Mouse (Mus musculus) left cerebral cortex, adult 8-10 months (tissue): ENCODE data around the gene Fam76b. TPM values are rescaled to one million over a fixed set of nuclear protein-coding genes. Genes with fewer than 3 reads are reported as not detected.

Source experiments
- DNase-seq, 2 experiments: peaks; one replicate each; pipeline ENCODE4 v3.0.0; 2022; ENCODE audit warnings: low spot score in 2 of 2
- total RNA-seq, 4 experiments: library from RNA; stranded (reverse); gene quantifications; 2 replicates each; pipeline ENCODE4 v1.2.4; 2022

The Fam76b gene
- total RNA-seq, 4 experiments from 2014 or later, result 16.1 to 22.5 (median 21.2) TPM

- no peak for DNase-seq
Measured at GRCm38 (mm10) chr9:13867646-13868045, 40.1 kb downstream of the Fam76b start.

- DNase-seq, result no peak
Measured at GRCm38 (mm10) chr9:13871631-13872030, 44.1 kb downstream of the Fam76b start.

- no peak for DNase-seq
Measured at GRCm38 (mm10) chr9:13874359-13874758, 46.8 kb downstream of the Fam76b start.

- no peak for DNase-seq
Measured at GRCm38 (mm10) chr9:13875340-13875739, 47.8 kb downstream of the Fam76b start.

DNA sequence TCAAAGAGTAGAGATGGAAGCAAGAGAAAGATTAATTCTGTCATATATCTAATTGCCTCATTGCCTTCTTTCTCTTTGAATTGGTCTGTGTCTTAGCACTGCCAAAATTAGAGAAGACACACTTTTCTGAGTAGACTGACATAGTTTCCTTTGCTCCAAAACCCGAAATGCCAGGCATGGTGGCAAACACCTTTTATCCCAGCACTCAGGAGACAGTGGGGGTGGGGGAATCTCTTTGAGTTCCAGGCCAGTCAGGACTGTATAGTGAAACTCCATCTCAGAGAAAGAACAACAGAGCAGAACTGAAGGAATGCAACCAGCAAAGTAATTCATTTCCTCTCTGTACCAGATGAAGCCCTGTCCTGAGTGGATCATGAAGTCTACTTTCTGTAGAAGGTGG, 53.2 kb downstream of the Fam76b start:
- no peak for DNase-seq

DNA sequence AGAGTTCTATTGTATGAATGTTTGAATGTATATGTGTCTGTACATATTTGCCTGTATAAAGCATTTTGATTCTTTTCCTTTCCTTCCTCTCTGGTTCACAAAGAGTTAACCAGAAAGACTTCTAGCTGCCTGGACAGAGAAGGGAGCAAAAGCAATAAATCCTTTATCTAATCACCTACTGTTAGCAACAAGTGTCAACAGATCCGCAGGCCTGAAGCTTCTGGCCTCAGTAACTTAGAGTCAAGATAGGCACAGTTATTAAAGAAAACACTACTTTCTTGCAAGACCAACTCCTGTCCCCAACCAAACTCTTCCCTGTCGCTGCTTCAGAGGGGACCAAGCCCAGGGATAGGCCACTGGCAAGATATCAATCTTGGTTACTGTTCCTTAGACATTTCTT, 55.0 kb downstream of the Fam76b start:
- DNase-seq, result no peak

DNA sequence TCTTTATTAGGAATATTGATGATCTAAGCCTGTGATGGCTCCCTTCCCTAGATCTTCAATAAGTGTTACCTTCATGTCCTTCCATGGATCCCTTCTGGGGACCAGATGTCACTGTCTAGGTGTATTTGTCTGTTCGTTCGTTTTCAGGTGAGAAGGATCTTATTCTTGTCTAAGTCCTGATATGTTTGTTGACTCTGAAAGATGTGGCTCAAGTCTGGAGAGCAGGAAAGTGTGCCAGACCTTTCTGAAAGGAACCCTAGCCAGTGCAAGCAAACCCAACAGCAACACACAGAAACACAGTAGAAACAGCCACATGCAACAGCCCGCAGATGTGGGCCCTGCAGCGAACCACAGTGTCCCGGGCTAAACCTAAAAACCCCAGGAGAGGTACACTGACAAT, 61.5 kb downstream of the Fam76b start:
- no peak for DNase-seq

DNA sequence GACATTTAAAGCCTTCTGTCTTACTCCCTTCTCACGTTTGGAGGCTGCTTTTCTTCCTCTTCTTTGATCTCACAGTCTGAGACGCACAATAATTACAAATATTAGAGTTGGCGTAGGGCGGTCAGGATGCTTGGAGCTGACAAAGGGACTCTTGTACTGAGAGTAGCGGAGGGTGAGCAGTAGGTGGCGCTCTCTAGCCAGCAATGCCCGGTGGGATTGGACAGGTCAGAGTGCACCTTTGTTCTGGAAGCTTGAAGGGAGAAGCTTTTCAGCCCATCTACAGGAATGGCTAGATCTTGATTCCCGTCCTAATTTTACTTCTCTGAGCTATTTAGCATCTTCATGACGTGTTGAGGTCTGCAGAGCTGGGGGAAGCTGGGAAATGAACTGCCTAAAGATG, 62.1 kb downstream of the Fam76b start:
- DNase-seq, result peak; percentile 40 to 74

DNA sequence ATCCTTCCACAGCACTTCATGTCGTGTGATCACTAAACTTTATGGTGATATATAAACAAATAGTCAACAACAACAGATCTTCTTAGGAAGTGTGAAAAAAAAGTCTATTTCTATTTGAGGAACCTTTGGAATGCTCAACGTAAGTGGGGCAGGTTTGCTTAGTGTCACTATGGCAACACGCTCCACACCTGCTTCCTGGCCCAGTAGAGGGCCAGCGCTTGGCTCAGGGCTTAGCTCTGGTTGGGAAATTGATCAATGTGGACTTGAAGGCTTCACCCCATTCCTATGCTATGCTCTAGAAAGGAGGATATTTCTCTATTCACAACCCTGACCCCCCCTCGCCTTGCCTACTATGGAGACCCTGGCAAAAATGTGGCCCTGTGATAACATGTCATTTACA, 62.7 kb downstream of the Fam76b start:
- DNase-seq, result no peak

- DNase-seq, result no peak
Measured at GRCm38 (mm10) chr9:13891888-13892287, 64.4 kb downstream of the Fam76b start.

DNA sequence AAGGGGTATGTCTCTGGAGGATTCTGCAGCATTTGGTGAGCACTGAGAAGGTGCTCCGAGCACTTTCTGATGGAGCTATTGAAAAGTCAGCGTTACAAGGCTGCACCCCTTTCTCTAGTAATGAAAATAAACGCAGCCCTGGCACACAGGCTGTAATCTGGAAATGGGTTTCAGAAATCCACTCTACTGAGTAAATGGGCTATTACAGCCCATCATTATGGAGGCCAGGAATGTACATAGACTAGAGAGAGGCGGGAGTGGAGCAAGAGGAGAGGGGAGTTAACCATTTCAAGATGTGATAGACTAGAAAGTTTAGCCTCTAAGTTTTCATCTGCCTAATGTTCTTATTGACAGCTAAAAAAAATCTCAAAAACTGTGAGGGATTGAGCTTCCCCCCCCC, 65.5 kb downstream of the Fam76b start:
- no peak for DNase-seq

DNA sequence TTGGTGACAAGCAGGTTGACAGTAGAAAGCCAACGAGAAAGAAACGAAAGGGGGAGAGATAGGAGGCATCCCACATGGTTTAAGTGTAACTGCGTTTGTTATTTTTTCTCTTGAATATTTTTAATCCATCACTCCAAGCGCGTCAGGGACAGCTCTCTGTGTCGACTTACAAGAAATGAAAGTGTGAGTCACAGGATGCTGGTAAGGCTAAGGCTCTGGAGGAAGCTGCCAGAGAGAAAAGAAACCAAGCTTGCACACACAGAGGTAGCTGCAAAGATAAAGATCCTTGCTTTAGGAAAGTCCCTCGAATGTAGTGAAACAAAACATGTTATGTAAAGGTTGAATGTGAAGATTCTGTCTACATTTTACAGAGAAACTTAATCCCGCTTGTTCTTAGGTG, 67.0 kb downstream of the Fam76b start:
- DNase-seq, result peak in 1 of 2 experiments; percentile 65

- no peak for DNase-seq
Measured at GRCm38 (mm10) chr9:13894936-13895335, 67.4 kb downstream of the Fam76b start.

- peak; percentile 47 to 76 for DNase-seq
Measured at GRCm38 (mm10) chr9:13896055-13896454, 68.5 kb downstream of the Fam76b start.

DNA sequence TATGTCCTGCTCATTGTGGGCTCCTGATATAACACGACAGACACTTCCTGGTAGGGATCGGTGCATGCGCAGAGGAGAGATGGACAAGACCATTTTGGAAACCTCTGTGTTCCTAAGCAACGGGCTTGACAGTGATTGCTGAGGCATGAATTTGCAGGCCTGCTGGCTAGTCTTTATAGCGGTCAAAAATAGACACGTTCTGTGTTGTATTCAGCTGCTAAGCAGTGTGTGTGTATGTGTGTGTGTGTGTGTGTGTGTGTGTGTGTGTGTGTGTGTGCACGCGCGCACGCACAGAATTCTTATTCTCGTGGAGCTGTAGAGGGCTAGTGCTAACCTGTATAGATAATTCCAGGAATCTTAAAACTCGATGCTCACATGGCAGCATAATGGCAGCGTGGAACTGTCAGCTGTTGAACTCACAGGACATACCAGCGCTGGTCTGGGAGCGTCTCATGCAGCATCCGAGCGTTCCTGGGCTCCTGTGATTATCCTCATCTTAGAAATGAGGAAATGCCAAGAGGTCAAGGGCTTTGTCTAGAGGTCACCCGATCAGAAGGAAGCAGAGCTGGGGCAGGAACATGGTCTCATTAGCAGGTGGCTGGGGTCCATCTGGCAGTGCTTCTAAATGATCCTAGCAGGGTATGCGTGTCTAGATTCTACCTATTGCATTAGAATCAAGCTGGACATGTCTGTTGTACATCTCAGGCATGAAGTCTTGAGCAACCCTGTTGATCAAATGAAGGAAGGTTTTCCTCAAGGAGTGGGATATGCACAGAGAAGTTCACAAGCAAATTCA, 71.2 kb downstream of the Fam76b start:
- DNase-seq, result peak in 1 of 2 experiments; percentile 78

- DNase-seq, result no peak
Measured at GRCm38 (mm10) chr9:13902030-13902429, 74.5 kb downstream of the Fam76b start.

DNA sequence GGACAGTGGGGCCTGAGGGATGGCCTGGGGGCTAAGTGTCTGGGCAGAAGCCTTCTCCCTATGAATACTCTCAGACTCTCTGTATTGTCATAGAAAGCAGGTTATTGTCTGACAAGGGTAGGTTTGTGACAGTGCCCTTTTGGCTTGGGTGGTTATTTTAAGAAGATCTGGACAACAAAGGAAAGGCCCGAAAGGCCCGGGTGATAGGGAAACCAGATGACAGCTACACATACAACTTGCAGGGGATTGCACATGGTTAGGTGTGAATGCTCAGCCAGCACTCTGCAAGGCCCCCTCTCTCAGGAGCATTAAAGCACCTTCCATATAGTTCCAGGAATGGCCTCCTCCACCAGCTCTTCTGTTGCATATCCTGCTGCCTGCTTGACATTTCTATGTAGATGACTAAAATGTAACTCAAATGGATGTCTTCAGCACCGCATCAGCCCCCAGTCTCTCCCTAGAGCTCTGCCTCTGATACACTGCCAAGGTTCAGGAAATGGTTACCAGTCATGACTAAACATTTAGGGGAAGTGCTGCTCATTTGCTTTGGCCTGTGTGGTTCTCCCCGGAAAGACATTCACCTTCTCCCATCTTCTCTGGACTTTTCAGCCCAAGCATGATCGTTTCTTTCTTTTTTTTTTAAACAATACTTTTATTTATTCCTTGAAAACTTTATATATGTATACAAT, 76.7 kb downstream of the Fam76b start:
- no peak for DNase-seq

Other genes with a start within 250 kb of the Fam76b start
- 10 to 100 TPM; 52.2 to 59.7 (median 57.5) TPM for gene Mtmr2, start 79.3 kb upstream of the Fam76b start, total RNA-seq
- 10 to 100 TPM; 18.5 to 21.6 (median 19.2) TPM for gene Cep57, start 609 bp upstream of the Fam76b start, total RNA-seq